Mouse (Mus musculus): ENCODE measurements around the gene Sorbs1.

GRCm38 (mm10) chr19:40437651-40438068 lies 75.9 kb downstream of the Sorbs1 start:
- TF ChIP-seq CTCF (IDR thresholded peaks at IDR 0.05; ENCODE audit: low read depth) (no peak), EP300 (IDR thresholded peaks at IDR 0.05; ENCODE audit: low read depth) (no peak)

Measured in liver, embryonic 14.5 days (tissue).